Mouse (Mus musculus) neutrophil, adult 5-6 weeks (primary cell): ENCODE results near the gene Eif4h. TPM values are rescaled to one million over a fixed set of nuclear protein-coding genes. Genes with fewer than 3 reads are reported as not detected.

Experiments used
- ATAC-seq: fragments of 151-379, 151-347 bp; 2 replicates; pipeline ENCODE4 v1.8.0; 2017; ENCODE audit warnings: mild to moderate bottlenecking, moderate TSS enrichment; ENCODE audit not compliant: insufficient number of reproducible peaks, poor library complexity, low FRiP score, severe bottlenecking; ENCODE audit errors: extremely low read depth
- total RNA-seq: library from RNA; stranded (forward); fragments of 200-1000 nt; gene quantifications from 2 replicates; pipeline ENCODE4 v1.2.3, GENCODE M21; 2017

The Eif4h gene
- total RNA-seq, 1 experiment from 2014 or later, result 196 TPM

DNA sequence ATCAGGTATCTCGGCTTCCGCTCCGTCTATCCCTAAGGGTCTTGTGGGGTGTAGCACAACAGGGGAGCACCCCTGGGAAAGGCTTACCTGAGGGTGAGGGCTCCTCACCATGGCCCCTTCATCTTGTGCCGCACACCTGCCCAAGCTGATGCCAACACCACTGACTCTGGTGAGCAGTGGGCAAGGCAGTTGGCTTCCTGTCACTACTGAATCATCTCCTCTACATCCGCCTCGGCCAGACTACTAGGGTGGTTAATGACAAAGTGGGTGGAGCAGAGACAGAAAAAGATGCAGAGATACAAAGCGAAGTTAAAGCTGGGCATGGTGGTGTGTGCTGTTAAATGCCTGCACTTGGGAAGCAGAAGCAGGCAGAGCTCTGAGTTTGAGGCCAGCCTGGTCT is 24.5 kb downstream of the Eif4h start, which contains the start of gene Lat2:
Lat2 (minus strand) TSS at position 224 of the 400 bp plus-strand sequence.
- peak; percentile 44; the same call in 1 of the 2 replicates for ATAC-seq

GRCm38 (mm10) chr5:134614296-134614695 is 25.0 kb downstream of the Eif4h start:
- ATAC-seq, result no peak

- peak; percentile 52 for ATAC-seq
These were observed 25.6 kb downstream of the Eif4h start for GRCm38 (mm10) chr5:134613727-134614126.

GRCm38 (mm10) chr5:134611810-134612521 is 27.3 kb downstream of the Eif4h start:
- no peak for ATAC-seq

DNA sequence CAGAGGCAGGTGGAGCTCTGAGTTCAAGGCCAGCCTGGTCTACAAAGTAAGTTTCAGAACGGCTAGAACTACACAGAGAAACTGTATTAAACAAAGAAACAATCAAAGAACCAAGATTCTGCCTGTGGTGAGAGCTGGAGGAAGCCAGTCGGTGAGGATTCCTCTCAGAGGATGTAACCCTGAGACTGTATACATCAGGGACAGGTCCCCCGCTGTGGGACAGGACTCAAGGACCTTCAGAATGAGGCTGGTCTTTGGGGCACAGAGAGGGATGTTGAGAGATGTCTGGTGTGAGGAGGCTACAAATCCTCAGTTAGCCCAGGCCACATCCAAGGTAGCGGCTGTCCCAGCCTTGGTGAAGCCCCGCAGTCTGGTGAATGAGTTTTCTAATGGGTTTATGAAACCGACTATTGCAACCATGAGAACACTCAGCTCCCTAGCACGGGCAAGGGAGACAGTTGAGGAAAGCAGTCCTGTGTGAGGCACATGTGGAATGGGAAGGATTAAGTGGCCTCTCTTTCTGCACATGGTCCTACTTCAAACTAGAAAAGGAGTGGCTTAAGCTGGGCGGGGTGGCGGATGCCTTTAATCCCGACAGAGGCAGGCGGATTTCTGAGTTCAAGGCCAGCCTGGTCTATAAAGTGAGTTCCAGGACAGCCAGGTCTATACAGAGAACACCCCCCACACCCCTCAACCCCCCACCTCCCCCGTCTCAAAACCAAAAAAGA is 29.2 kb downstream of the Eif4h start:
- ATAC-seq, result no peak

DNA sequence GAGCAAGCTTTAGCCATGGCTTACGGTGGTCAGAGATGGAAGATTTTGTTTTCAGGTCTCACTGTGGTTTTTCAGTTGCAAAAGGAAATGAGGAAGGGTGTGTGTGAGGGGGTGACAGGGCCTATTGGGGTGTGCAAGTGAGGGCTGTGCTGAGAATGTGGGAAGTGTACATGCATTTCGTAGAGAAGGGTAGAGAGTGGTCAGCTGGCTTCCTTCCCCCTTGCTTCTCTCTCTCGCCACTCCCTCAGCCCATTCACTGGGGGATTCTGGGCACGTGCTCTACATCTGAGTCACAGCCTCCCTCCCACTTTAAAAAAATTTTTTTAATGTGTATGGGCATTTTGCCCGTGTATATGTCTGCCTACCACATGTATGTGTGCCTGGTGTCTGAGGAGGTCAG is 32.2 kb downstream of the Eif4h start:
- ATAC-seq, result peak; percentile 81

GRCm38 (mm10) chr5:134606314-134606713 is 33.0 kb downstream of the Eif4h start:
- no peak for ATAC-seq

DNA sequence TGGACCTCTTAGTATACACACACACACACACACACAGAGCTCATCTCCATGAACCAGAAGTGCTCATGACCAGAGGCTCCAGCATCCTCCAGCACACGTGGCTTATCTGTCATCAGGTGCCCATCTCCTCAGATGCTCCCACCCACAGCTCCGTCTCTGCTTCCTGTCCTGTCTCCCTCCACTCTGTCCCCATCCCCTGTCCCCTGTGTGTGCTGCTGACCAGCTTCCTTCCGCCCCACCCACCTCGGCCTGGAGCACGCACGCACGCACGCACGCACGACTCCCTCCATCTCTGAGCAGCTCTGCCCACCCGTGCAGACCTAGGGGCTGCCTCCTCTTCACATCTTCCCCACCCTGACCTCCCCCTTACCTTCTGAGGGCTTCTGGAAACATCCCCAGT is 34.9 kb downstream of the Eif4h start:
- no peak for ATAC-seq

DNA sequence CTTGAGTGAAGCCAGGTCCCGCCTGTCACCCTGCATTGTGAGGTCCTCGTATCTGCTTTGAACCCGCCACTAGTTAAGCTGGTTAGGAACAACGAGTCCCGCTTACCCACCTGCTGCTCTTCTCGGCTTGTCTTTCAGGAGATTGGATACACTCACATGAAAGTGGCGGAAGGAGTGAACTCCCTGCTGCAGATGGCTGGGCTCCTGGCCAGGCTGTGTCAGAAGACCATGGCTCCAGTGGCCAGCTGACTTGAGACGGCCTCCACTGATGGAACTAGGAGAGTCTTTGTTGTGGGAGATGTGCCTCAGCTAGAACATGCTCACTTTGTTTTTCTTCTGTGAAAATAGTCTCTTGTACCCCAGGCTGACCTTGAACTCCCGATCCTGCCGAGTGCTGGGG is 41.6 kb downstream of the Eif4h start:
- ATAC-seq, result no peak

- ATAC-seq, result no peak
These were observed 46.2 kb downstream of the Eif4h start for GRCm38 (mm10) chr5:134593093-134593492.

- no peak for ATAC-seq
These were observed 47.2 kb downstream of the Eif4h start for GRCm38 (mm10) chr5:134592026-134592581.

GRCm38 (mm10) chr5:134589900-134590299 is 49.4 kb downstream of the Eif4h start:
- ATAC-seq, result no peak

DNA sequence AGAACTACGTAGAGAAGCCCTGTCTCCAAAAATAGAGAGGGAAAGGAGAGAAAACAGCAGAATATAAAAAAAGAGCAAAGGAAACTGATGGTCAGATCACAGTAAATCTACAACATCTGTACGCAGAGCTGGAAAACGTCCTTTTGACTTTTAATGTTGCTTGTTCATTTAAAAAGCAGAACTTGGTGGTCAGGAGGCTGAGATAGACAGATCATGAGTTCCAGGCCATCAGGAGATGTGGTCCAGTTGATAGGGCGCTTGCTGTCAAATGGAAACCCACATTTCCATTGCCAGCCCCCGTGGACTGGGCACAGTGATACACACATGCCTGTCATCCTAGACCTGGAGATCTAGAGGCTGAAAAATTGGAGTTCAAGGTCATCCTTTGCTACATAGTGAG is 54.5 kb downstream of the Eif4h start:
- ATAC-seq, result no peak

GRCm38 (mm10) chr5:134583884-134584213 is 55.4 kb downstream of the Eif4h start:
- no peak for ATAC-seq

GRCm38 (mm10) chr5:134583006-134583883 is 56.0 kb downstream of the Eif4h start:
- ATAC-seq, result no peak

GRCm38 (mm10) chr5:134582221-134582907 is 56.9 kb downstream of the Eif4h start:
- peak; percentile 95 for ATAC-seq

DNA sequence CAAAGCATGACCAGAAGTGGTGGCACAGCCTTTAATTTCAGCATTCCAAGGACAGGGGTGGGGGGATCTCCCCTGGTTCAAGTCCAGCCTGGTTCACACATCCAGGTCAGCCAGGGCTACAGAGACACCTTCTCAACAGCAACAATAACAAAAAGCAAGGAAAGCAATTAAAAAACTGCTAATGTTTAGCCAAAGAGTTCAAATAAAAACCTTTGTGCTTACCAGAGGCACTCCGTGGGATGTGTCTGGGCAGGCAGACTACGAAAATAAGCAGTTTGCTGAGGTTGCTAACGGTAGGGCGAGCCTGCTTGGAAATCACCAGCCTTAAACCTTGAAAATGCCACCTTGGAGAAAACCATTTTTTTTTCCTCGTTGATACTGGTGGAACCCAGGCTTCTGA is 58.1 kb downstream of the Eif4h start, which contains the start of gene Rfc2:
Rfc2 (plus strand) TSS at position 221 of the 400 bp plus-strand sequence.
- no peak for ATAC-seq

- no peak for ATAC-seq
These were observed 60.2 kb downstream of the Eif4h start for GRCm38 (mm10) chr5:134579135-134579534.

DNA sequence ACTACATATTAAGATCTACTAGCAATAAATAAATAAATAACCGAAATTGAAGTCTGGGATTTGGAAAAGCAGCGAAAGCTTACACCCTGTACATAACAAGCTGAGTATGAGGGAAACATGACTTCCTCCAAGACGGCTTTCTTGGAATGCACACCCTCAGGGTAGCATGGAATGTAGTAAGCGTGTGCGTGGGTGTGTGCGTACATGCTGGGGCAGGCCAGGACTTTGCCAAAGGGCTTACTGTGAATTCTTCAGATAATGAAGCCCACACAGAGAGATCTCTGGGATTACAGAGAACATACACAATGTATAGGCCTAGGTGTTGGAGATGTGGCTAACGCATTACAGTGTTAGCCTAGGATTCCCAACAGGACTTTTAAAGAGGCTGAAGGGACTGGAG is 61.8 kb downstream of the Eif4h start:
- no peak for ATAC-seq
